Mouse (Mus musculus) brain, embryonic 14.5 days (tissue): ENCODE data around the gene Atp1a3.
A peak's percentile ranks its signal among the peaks of the same experiment; 100 is the strongest.

Source experiments
- CTCF ChIP-seq: fragments of 200-500 bp; IDR thresholded peaks from 2 replicates; pipeline ENCODE4 v1.5.1; 2012; ENCODE audit warnings: inconsistent platforms, mild to moderate bottlenecking, moderate library complexity, borderline replicate concordance; ENCODE audit not compliant: insufficient read depth, insufficient read length; ENCODE audit errors: extremely low read depth
- POLR2A ChIP-seq: fragments of 200-500 bp; IDR thresholded peaks from 2 replicates; pipeline ENCODE4 v1.6.1; 2012; ENCODE audit warnings: mild to moderate bottlenecking, inconsistent platforms, borderline replicate concordance; ENCODE audit not compliant: poor library complexity, insufficient read depth, insufficient read length, severe bottlenecking; ENCODE audit errors: extremely low read depth

GRCm38 (mm10) chr7:25030032-25030753, 24.4 kb upstream of the Atp1a3 start:
- TF ChIP-seq CTCF = peak; percentile 88; the same call in 1 of the 2 replicates
- no peak for TF ChIP-seq POLR2A
